Mouse (Mus musculus): ENCODE measurements around the gene Ppp2r3a. TPM values are rescaled to one million over a fixed set of nuclear protein-coding genes. Genes with fewer than 3 reads are reported as not detected.
A peak's percentile ranks its signal among the peaks of the same experiment; 100 is the strongest.

The Ppp2r3a gene
- polyA plus RNA-seq, 1 experiment from 2014 or later = 11.5 TPM

GRCm38 (mm10) chr9:101083728-101084127 is 167.9 kb downstream of the Ppp2r3a start:
- Histone ChIP-seq H3K4me2 (no peak overlapping the region), H3K36me3 (peaks cover 3% of the 10 kb centered on the region; the same call in 1 of the 2 replicates), H3K27ac (no peak overlapping the region), H3K4me1 (peaks cover 7% of the 10 kb centered on the region; the same call in 1 of the 2 replicates), H3K27me3 (replicated peaks) (no peaks in the 10 kb centered on the region), H3K9me3 (no peaks in the 10 kb centered on the region), H3K9ac (no peak overlapping the region), H3K4me3 (replicated peaks) (no peak overlapping the region)
- WGBS = 91% methylated on average over 3 of the region's 3 CpGs
- no peak for ATAC-seq (ENCODE audit: insufficient read depth, low FRiP score, low read depth)

- Histone ChIP-seq H3K4me3 (replicated peaks) (no peak overlapping the region), H3K27me3 (replicated peaks) (no peaks in the 10 kb centered on the region), H3K4me2 (no peak overlapping the region; the same call in 1 of the 2 replicates), H3K27ac (no peak overlapping the region), H3K9ac (no peak overlapping the region), H3K9me3 (no peaks in the 10 kb centered on the region), H3K36me3 (peaks cover 3% of the 10 kb centered on the region; the same call in 1 of the 2 replicates), H3K4me1 (peaks cover 14% of the 10 kb centered on the region; the same call in 1 of the 2 replicates)
- no peak for ATAC-seq (ENCODE audit: insufficient read depth, low FRiP score, low read depth)
- WGBS = 50% methylated on average over 3 of the region's 3 CpGs
These were observed 171.4 kb downstream of the Ppp2r3a start for GRCm38 (mm10) chr9:101080046-101080685.

GRCm38 (mm10) chr9:101078579-101078978 is 173.0 kb downstream of the Ppp2r3a start:
- Histone ChIP-seq H3K27me3 (replicated peaks) (no peaks in the 10 kb centered on the region), H3K9ac (no peak overlapping the region), H3K36me3 (peaks cover 1% of the 10 kb centered on the region; the same call in 1 of the 2 replicates), H3K9me3 (no peaks in the 10 kb centered on the region), H3K4me3 (replicated peaks) (peak overlapping the region; percentile 19), H3K27ac (0 out of 2 replicates have a peak overlapping the region, but pooled peaks have one; percentile 21), H3K4me2 (peak overlapping the region; percentile 51), H3K4me1 (peaks cover 14% of the 10 kb centered on the region; the same call in 1 of the 2 replicates)
- ATAC-seq (ENCODE audit: insufficient read depth, low FRiP score, low read depth) = no peak
- 62% methylated on average over 4 of the region's 4 CpGs for WGBS

- peak overlapping the region; percentile 96 for H3K4me3 ChIP-seq (replicated peaks)
- H3K9ac ChIP-seq = no peak overlapping the region
- peaks cover 14% of the 10 kb centered on the region; the same call in 1 of the 2 replicates for H3K4me1 ChIP-seq
- no peak overlapping the region for H3K27ac ChIP-seq
- no peaks in the 10 kb centered on the region for H3K27me3 ChIP-seq (replicated peaks)
- no peaks in the 10 kb centered on the region for H3K9me3 ChIP-seq
- ATAC-seq (ENCODE audit: insufficient read depth, low FRiP score, low read depth) = no peak
- peak overlapping the region; percentile 73 for H3K4me2 ChIP-seq
- no peaks in the 10 kb centered on the region for H3K36me3 ChIP-seq
These were observed 174.1 kb downstream of the Ppp2r3a start for GRCm38 (mm10) chr9:101077486-101077885.

GRCm38 (mm10) chr9:101076095-101076875 is 175.3 kb downstream of the Ppp2r3a start:
- WGBS = under 1% methylated on average over 18 of the region's 18 CpGs
- H3K4me3 ChIP-seq (replicated peaks) = peak overlapping the region; percentile 96
- peak overlapping the region; percentile 98 for H3K9ac ChIP-seq
- no peaks in the 10 kb centered on the region for H3K27me3 ChIP-seq (replicated peaks)
- no peaks in the 10 kb centered on the region for H3K9me3 ChIP-seq
- H3K4me1 ChIP-seq = peaks cover 14% of the 10 kb centered on the region; the same call in 1 of the 2 replicates
- no peak for ATAC-seq (ENCODE audit: insufficient read depth, low FRiP score, low read depth)
- H3K4me2 ChIP-seq = peak overlapping the region; percentile 73
- peak overlapping the region; percentile 52; the same call in 1 of the 2 replicates for H3K27ac ChIP-seq
- no peaks in the 10 kb centered on the region for H3K36me3 ChIP-seq

GRCm38 (mm10) chr9:101075694-101076093 is 175.9 kb downstream of the Ppp2r3a start:
- Histone ChIP-seq H3K4me1 (peaks cover 14% of the 10 kb centered on the region; the same call in 1 of the 2 replicates), H3K36me3 (no peaks in the 10 kb centered on the region), H3K9ac (peak overlapping the region; percentile 98), H3K27ac (0 out of 2 replicates have a peak overlapping the region, but pooled peaks have one; percentile 23), H3K27me3 (replicated peaks) (no peaks in the 10 kb centered on the region), H3K4me2 (peak overlapping the region; percentile 73), H3K9me3 (no peaks in the 10 kb centered on the region), H3K4me3 (replicated peaks) (peak overlapping the region; percentile 96)
- ATAC-seq (ENCODE audit: insufficient read depth, low FRiP score, low read depth) = no peak
- under 1% methylated on average over 8 of the region's 8 CpGs for WGBS

- H3K4me1 ChIP-seq = peaks cover 14% of the 10 kb centered on the region; the same call in 1 of the 2 replicates
- ATAC-seq (ENCODE audit: insufficient read depth, low FRiP score, low read depth) = no peak
- H3K9ac ChIP-seq = peak overlapping the region; percentile 98
- WGBS = 0% methylated on average over 25 of the region's 25 CpGs
- H3K27me3 ChIP-seq (replicated peaks) = no peaks in the 10 kb centered on the region
- H3K9me3 ChIP-seq = no peaks in the 10 kb centered on the region
- no peaks in the 10 kb centered on the region for H3K36me3 ChIP-seq
- H3K4me2 ChIP-seq = peak overlapping the region; percentile 73
- H3K4me3 ChIP-seq (replicated peaks) = peak overlapping the region; percentile 96
- H3K27ac ChIP-seq = peak overlapping the region; percentile 100
These were observed 176.5 kb downstream of the Ppp2r3a start for GRCm38 (mm10) chr9:101075091-101075581.

- peak overlapping the region; percentile 98 for H3K9ac ChIP-seq
- peak; percentile 64 for ATAC-seq (ENCODE audit: insufficient read depth, low FRiP score, low read depth)
- H3K9me3 ChIP-seq = no peaks in the 10 kb centered on the region
- peak overlapping the region; percentile 73 for H3K4me2 ChIP-seq
- WGBS = under 1% methylated on average over 83 of the region's 100 CpGs
- H3K4me3 ChIP-seq (replicated peaks) = peak overlapping the region; percentile 96
- no peaks in the 10 kb centered on the region for H3K36me3 ChIP-seq
- peaks cover 11% of the 10 kb centered on the region; the same call in 1 of the 2 replicates for H3K4me1 ChIP-seq
- H3K27ac ChIP-seq = peak overlapping the region; percentile 100
- H3K27me3 ChIP-seq (replicated peaks) = no peaks in the 10 kb centered on the region
These were observed 177.1 kb downstream of the Ppp2r3a start for GRCm38 (mm10) chr9:101074332-101075021.

- Histone ChIP-seq H3K4me3 (replicated peaks) (peak within 1 kb of the TSS; percentile 96), H3K9me3 (no peaks in the 10 kb centered on the region), H3K9ac (peak within 1 kb of the TSS; percentile 98), H3K36me3 (no peaks in the 10 kb centered on the region), H3K27me3 (replicated peaks) (no peaks in the 10 kb centered on the region), H3K27ac (peak within 1 kb of the TSS; percentile 100), H3K4me1 (peaks cover 7% of the 10 kb centered on the region; the same call in 1 of the 2 replicates), H3K4me2 (peak within 1 kb of the TSS; percentile 73)
- no peak for ATAC-seq (ENCODE audit: insufficient read depth, low FRiP score, low read depth)
- 0% methylated on average over 25 of the region's 43 CpGs for WGBS
These were observed 177.6 kb downstream of the Ppp2r3a start, which contains the start of gene Msl2 for GRCm38 (mm10) chr9:101073987-101074331. Msl2 (plus strand) TSS chr9:101074101.

GRCm38 (mm10) chr9:101073041-101073986 is 178.3 kb downstream of the Ppp2r3a start:
- WGBS = under 1% methylated on average over 61 of the region's 65 CpGs

More at GRCm38 (mm10) chr9:101073041-101073986, 178.3 kb downstream of the Ppp2r3a start:
- Histone ChIP-seq H3K4me3 (replicated peaks) (peak overlapping the region; percentile 96), H3K27ac (peak overlapping the region; percentile 93), H3K27me3 (replicated peaks) (no peaks in the 10 kb centered on the region), H3K9me3 (no peaks in the 10 kb centered on the region), H3K9ac (peak overlapping the region; percentile 61), H3K4me1 (peaks cover 2% of the 10 kb centered on the region; the same call in 1 of the 2 replicates), H3K4me2 (peak overlapping the region; percentile 60), H3K36me3 (no peaks in the 10 kb centered on the region)
- ATAC-seq (ENCODE audit: insufficient read depth, low FRiP score, low read depth) = peak; percentile 94

All from stomach, embryonic 15.5 days (tissue).